Mouse (Mus musculus) erythroblast, embryonic 14.5 days (primary cell): Measurements from ENCODE around the gene Oprm1.

Source experiments
- GATA1 ChIP-seq: IDR thresholded peaks from 2 replicates; pipeline ENCODE4 v1.6.1; 2012; ENCODE audit warnings: low read length, inconsistent platforms, mixed read lengths
- TAL1 ChIP-seq: IDR thresholded peaks from 3 replicates; pipeline ENCODE4 v1.6.1; 2012; ENCODE audit warnings: low read length, inconsistent platforms, mixed read lengths

- TF ChIP-seq GATA1, result no peak
- no peak for TF ChIP-seq TAL1
Measured at GRCm38 (mm10) chr10:7047288-7047918, 289.1 kb downstream of the Oprm1 start.
